Mouse (Mus musculus): ENCODE measurements around the gene Bcar3. TPM values are rescaled to one million over a fixed set of nuclear protein-coding genes. Genes with fewer than 3 reads are reported as not detected.

The Bcar3 gene
- polyA plus RNA-seq, 1 experiment, result 6.8 TPM

- no peak overlapping the region for H3K4me3 ChIP-seq (ENCODE audit: insufficient read depth, low read length)
- TF ChIP-seq POLR2A (IDR thresholded peaks at IDR 0.05; ENCODE audit: borderline replicate concordance, low read depth, low read length) (no peak), CTCF (IDR thresholded peaks at IDR 0.05; ENCODE audit: low read depth, low read length) (no peak)
- peaks cover 17% of the 10 kb centered on the region for H3K4me1 ChIP-seq (ENCODE audit: control insufficient read depth, insufficient read depth, low read length)
- H3K27ac ChIP-seq (ENCODE audit: insufficient read depth, low read depth, low read length), result no peak overlapping the region
Observed at GRCm38 (mm10) chr3:122411590-122411989, 117.7 kb downstream of the Bcar3 start.

GRCm38 (mm10) chr3:122413729-122414561 lies 120.0 kb downstream of the Bcar3 start:
- peaks cover 2% of the 10 kb centered on the region for H3K4me1 ChIP-seq (ENCODE audit: control insufficient read depth, insufficient read depth, low read length)
- no peak for TF ChIP-seq CTCF (IDR thresholded peaks at IDR 0.05; ENCODE audit: low read depth, low read length)
- no peak overlapping the region for H3K4me3 ChIP-seq (ENCODE audit: insufficient read depth, low read length)
- H3K27ac ChIP-seq (ENCODE audit: insufficient read depth, low read depth, low read length), result no peak overlapping the region

GRCm38 (mm10) chr3:122414868-122415267 lies 120.9 kb downstream of the Bcar3 start:
- H3K4me1 ChIP-seq (ENCODE audit: control insufficient read depth, insufficient read depth, low read length), result no peaks in the 10 kb centered on the region
- H3K4me3 ChIP-seq (ENCODE audit: insufficient read depth, low read length), result no peak overlapping the region
- H3K27ac ChIP-seq (ENCODE audit: insufficient read depth, low read depth, low read length), result no peak overlapping the region
- TF ChIP-seq CTCF (IDR thresholded peaks at IDR 0.05; ENCODE audit: low read depth, low read length), result no peak
- no peak for TF ChIP-seq POLR2A (IDR thresholded peaks at IDR 0.05; ENCODE audit: borderline replicate concordance, low read depth, low read length)

GRCm38 (mm10) chr3:122417466-122417865 lies 123.5 kb downstream of the Bcar3 start:
- Histone ChIP-seq H3K27ac (ENCODE audit: insufficient read depth, low read depth, low read length) (no peak overlapping the region), H3K4me1 (ENCODE audit: control insufficient read depth, insufficient read depth, low read length) (no peaks in the 10 kb centered on the region), H3K4me3 (ENCODE audit: insufficient read depth, low read length) (no peak overlapping the region)
- TF ChIP-seq POLR2A (IDR thresholded peaks at IDR 0.05; ENCODE audit: borderline replicate concordance, low read depth, low read length) (no peak), CTCF (IDR thresholded peaks at IDR 0.05; ENCODE audit: low read depth, low read length) (no peak)

GRCm38 (mm10) chr3:122418564-122419274 lies 124.8 kb downstream of the Bcar3 start:
- Histone ChIP-seq H3K4me1 (ENCODE audit: control insufficient read depth, insufficient read depth, low read length) (no peaks in the 10 kb centered on the region), H3K4me3 (ENCODE audit: insufficient read depth, low read length) (peak overlapping the region; percentile 7; the same call in 1 of the 2 replicates), H3K27ac (ENCODE audit: insufficient read depth, low read depth, low read length) (no peak overlapping the region)
- TF ChIP-seq CTCF (IDR thresholded peaks at IDR 0.05; ENCODE audit: low read depth, low read length), result no peak
- TF ChIP-seq POLR2A (IDR thresholded peaks at IDR 0.05; ENCODE audit: borderline replicate concordance, low read depth, low read length), result no peak

- TF ChIP-seq CTCF (IDR thresholded peaks at IDR 0.05; ENCODE audit: low read depth, low read length) (no peak), POLR2A (IDR thresholded peaks at IDR 0.05; ENCODE audit: borderline replicate concordance, low read depth, low read length) (no peak)
- Histone ChIP-seq H3K4me3 (ENCODE audit: insufficient read depth, low read length) (peak overlapping the region; percentile 73), H3K4me1 (ENCODE audit: control insufficient read depth, insufficient read depth, low read length) (no peaks in the 10 kb centered on the region), H3K27ac (ENCODE audit: insufficient read depth, low read depth, low read length) (no peak overlapping the region)
Observed at GRCm38 (mm10) chr3:122419610-122420409, 125.9 kb downstream of the Bcar3 start.

GRCm38 (mm10) chr3:122420410-122420774 lies 126.5 kb downstream of the Bcar3 start:
- TF ChIP-seq CTCF (IDR thresholded peaks at IDR 0.05; ENCODE audit: low read depth, low read length) (no peak), POLR2A (IDR thresholded peaks at IDR 0.05; ENCODE audit: borderline replicate concordance, low read depth, low read length) (no peak)
- H3K27ac ChIP-seq (ENCODE audit: insufficient read depth, low read depth, low read length), result no peak overlapping the region

GRCm38 (mm10) chr3:122421042-122421702 lies 127.2 kb downstream of the Bcar3 start:
- Histone ChIP-seq H3K4me1 (ENCODE audit: control insufficient read depth, insufficient read depth, low read length) (no peaks in the 10 kb centered on the region), H3K27ac (ENCODE audit: insufficient read depth, low read depth, low read length) (no peak overlapping the region), H3K4me3 (ENCODE audit: insufficient read depth, low read length) (no peak overlapping the region)
- TF ChIP-seq CTCF (IDR thresholded peaks at IDR 0.05; ENCODE audit: low read depth, low read length), result no peak
- no peak for TF ChIP-seq POLR2A (IDR thresholded peaks at IDR 0.05; ENCODE audit: borderline replicate concordance, low read depth, low read length)

More at GRCm38 (mm10) chr3:122420410-122420774, 126.5 kb downstream of the Bcar3 start:
- Histone ChIP-seq H3K4me3 (ENCODE audit: insufficient read depth, low read length) (peak overlapping the region; percentile 73), H3K4me1 (ENCODE audit: control insufficient read depth, insufficient read depth, low read length) (no peaks in the 10 kb centered on the region)

- Histone ChIP-seq H3K4me1 (ENCODE audit: control insufficient read depth, insufficient read depth, low read length) (no peaks in the 10 kb centered on the region), H3K4me3 (ENCODE audit: insufficient read depth, low read length) (no peak overlapping the region), H3K27ac (ENCODE audit: insufficient read depth, low read depth, low read length) (no peak overlapping the region)
- no peak for TF ChIP-seq POLR2A (IDR thresholded peaks at IDR 0.05; ENCODE audit: borderline replicate concordance, low read depth, low read length)
- TF ChIP-seq CTCF (IDR thresholded peaks at IDR 0.05; ENCODE audit: low read depth, low read length), result no peak
Observed at GRCm38 (mm10) chr3:122421802-122422201, 127.9 kb downstream of the Bcar3 start.

Data from bone marrow macrophage, adult 2 months (primary cell).